Mouse (Mus musculus) liver, embryonic 14.5 days (tissue): ENCODE measurements around the gene Unc13a.

Experiments
- CTCF ChIP-seq: IDR thresholded peaks from 2 replicates; pipeline ENCODE4 v1.5.1; 2016; ENCODE audit warnings: antibody characterized with exemption, low read depth, control low read depth
- EP300 ChIP-seq: IDR thresholded peaks from 2 replicates; pipeline ENCODE4 v1.6.1; 2016; ENCODE audit warnings: antibody characterized with exemption, low read depth

- no peak for TF ChIP-seq EP300
- no peak for TF ChIP-seq CTCF
Measured at GRCm38 (mm10) chr8:71719928-71720457, 48.4 kb upstream of the Unc13a start.
